Mouse (Mus musculus) hindbrain, embryonic 15.5 days (tissue): ENCODE measurements around the gene Tsacc. TPM values are rescaled to one million over a fixed set of nuclear protein-coding genes. Genes with fewer than 3 reads are reported as not detected.
"Not testable (repeated sequence)": the region's sequence is repeated elsewhere in the genome, so short reads cannot be mapped to it uniquely, and the experiment has no call there.

ENCODE experiments used
- ATAC-seq: fragments of 200-750 bp; cut with Nextera tagmentation; 2 replicates; pipeline ENCODE4 v1.8.0; 2017; ENCODE audit warnings: low read depth, moderate number of reproducible peaks, moderate TSS enrichment; ENCODE audit not compliant: low FRiP score
- H3K27ac ChIP-seq: fragments of 300-500 bp; sonication (generic); replicated peaks from 2 replicates; pipeline ENCODE4 v1.5.1; 2015; ENCODE audit warnings: mild to moderate bottlenecking, inconsistent platforms
- H3K27me3 ChIP-seq: fragments of 300-500 bp; sonication (generic); 2 replicates; pipeline ENCODE4 v1.6.1; 2015; ENCODE audit warnings: control low read depth, inconsistent platforms
- H3K36me3 ChIP-seq: fragments of 300-500 bp; sonication (generic); 2 replicates; pipeline ENCODE4 v1.6.1; 2015; ENCODE audit warnings: control low read depth, inconsistent platforms
- H3K4me1 ChIP-seq: fragments of 300-500 bp; sonication (generic); replicated peaks from 2 replicates; pipeline ENCODE4 v1.6.1; 2015; ENCODE audit warnings: control low read depth, inconsistent platforms
- H3K4me2 ChIP-seq: fragments of 300-500 bp; sonication (generic); 2 replicates; pipeline ENCODE4 v1.6.1; 2015; ENCODE audit warnings: moderate library complexity, mild to moderate bottlenecking, inconsistent platforms
- H3K4me3 ChIP-seq: fragments of 300-500 bp; sonication (generic); 2 replicates; pipeline ENCODE4 v1.5.1; 2015; ENCODE audit warnings: mild to moderate bottlenecking, inconsistent platforms
- H3K9ac ChIP-seq: fragments of 300-500 bp; sonication (generic); 2 replicates; pipeline ENCODE4 v1.6.1; 2015; ENCODE audit warnings: inconsistent platforms
- H3K9me3 ChIP-seq: fragments of 300-500 bp; sonication (generic); 2 replicates; pipeline ENCODE4 v1.6.1; 2016; ENCODE audit warnings: control low read depth, inconsistent platforms
- WGBS: fragments of 180-500 bp; shearing (Covaris S2); methylation state at CpG from one replicate; pipeline ENCODE4 v1.1.7; 2015; 5-methylcytosine and 5-hydroxymethylcytosine counted together
- polyA plus RNA-seq: library from polyadenylated mRNA; unstranded; fragments of >200 nt; fragmentation: Nextera tagmentation; extraction: Ambion mirVana; gene quantifications from 2 replicates; pipeline ENCODE4 v1.2.1, GENCODE M21; 2015

Tsacc gene
- polyA plus RNA-seq, 1 experiment from 2014 or later: 12.2 TPM

- Histone ChIP-seq H3K27me3 (no peaks in the 10 kb centered on the region), H3K9me3 (no peaks in the 10 kb centered on the region), H3K9ac (peak within 1 kb of the TSS; percentile 49), H3K4me1 (peaks cover 15% of the 10 kb centered on the region), H3K36me3 (peaks cover 42% of the 10 kb centered on the region), H3K27ac (no peak within 1 kb of the TSS), H3K4me2 (peak within 1 kb of the TSS; percentile 70), H3K4me3 (peak within 1 kb of the TSS; percentile 49)
- peak; percentile 87 for ATAC-seq
- 1% methylated on average over 10 of the region's 10 CpGs for WGBS
Observed at GRCm38 (mm10) chr3:88324951-88325405, 28.2 kb upstream of the Tsacc start, which contains the start of gene Glmp. Gene Glmp (plus strand): TSS chr3:88325023.

- 93% methylated on average over 1 of the region's 1 CpGs for WGBS
- H3K4me2 ChIP-seq: no peak overlapping the region
Observed at GRCm38 (mm10) chr3:88299172-88299571, 2.4 kb upstream of the Tsacc start.

GRCm38 (mm10) chr3:88297321-88297851 is 587 bp upstream of the Tsacc start:
- Histone ChIP-seq H3K4me2 (peak overlapping the region; percentile 78), H3K4me3 (peak overlapping the region; percentile 76), H3K9ac (peak overlapping the region; percentile 85), H3K4me1 (peaks cover 26% of the 10 kb centered on the region), H3K36me3 (peaks cover 32% of the 10 kb centered on the region), H3K27me3 (no peaks in the 10 kb centered on the region), H3K27ac (peak overlapping the region; percentile 94), H3K9me3 (no peaks in the 10 kb centered on the region)
- no peak for ATAC-seq
- under 1% methylated on average over 30 of the region's 30 CpGs for WGBS

More at GRCm38 (mm10) chr3:88299172-88299571, 2.4 kb upstream of the Tsacc start:
- H3K27ac ChIP-seq: no peak overlapping the region
- no peak for ATAC-seq
- peaks cover 26% of the 10 kb centered on the region for H3K4me1 ChIP-seq
- H3K9ac ChIP-seq: no peak overlapping the region
- no peak overlapping the region for H3K4me3 ChIP-seq
- no peaks in the 10 kb centered on the region for H3K9me3 ChIP-seq
- peaks cover 47% of the 10 kb centered on the region for H3K36me3 ChIP-seq
- no peaks in the 10 kb centered on the region for H3K27me3 ChIP-seq

GRCm38 (mm10) chr3:88296110-88296560 is 664 bp downstream of the Tsacc start:
- H3K4me1 ChIP-seq: peaks cover 26% of the 10 kb centered on the region
- no peaks in the 10 kb centered on the region for H3K9me3 ChIP-seq
- no peaks in the 10 kb centered on the region for H3K27me3 ChIP-seq
- peak overlapping the region; percentile 57 for H3K9ac ChIP-seq
- peak overlapping the region; percentile 76 for H3K4me3 ChIP-seq
- peak overlapping the region; percentile 74 for H3K4me2 ChIP-seq
- H3K27ac ChIP-seq: peak overlapping the region; percentile 88
- 1% methylated on average over 12 of the region's 12 CpGs for WGBS
- peak; percentile 13; the same call in 1 of the 2 replicates for ATAC-seq
- H3K36me3 ChIP-seq: peaks cover 20% of the 10 kb centered on the region

GRCm38 (mm10) chr3:88295272-88295671 is 1.5 kb downstream of the Tsacc start:
- peak overlapping the region; percentile 74 for H3K4me2 ChIP-seq
- peak overlapping the region; percentile 57; the same call in 1 of the 2 replicates for H3K9ac ChIP-seq
- H3K27ac ChIP-seq, H3K9me3 ChIP-seq, H3K27me3 ChIP-seq, ATAC-seq: not testable (repeated sequence)
- 76% methylated on average over 1 of the region's 1 CpGs for WGBS
- H3K4me3 ChIP-seq: peak overlapping the region; percentile 76; the same call in 1 of the 2 replicates
- peaks cover 26% of the 10 kb centered on the region for H3K4me1 ChIP-seq
- H3K36me3 ChIP-seq: peaks cover 11% of the 10 kb centered on the region

- Histone ChIP-seq H3K9ac (no peak overlapping the region), H3K27ac (no peak overlapping the region), H3K4me1 (peaks cover 7% of the 10 kb centered on the region), H3K4me2 (no peak overlapping the region), H3K36me3 (no peaks in the 10 kb centered on the region), H3K9me3 (no peaks in the 10 kb centered on the region), H3K4me3 (no peak overlapping the region), H3K27me3 (no peaks in the 10 kb centered on the region)
- no peak for ATAC-seq
- WGBS: 43% methylated on average over 4 of the region's 4 CpGs
Observed at GRCm38 (mm10) chr3:88291970-88292369, 4.8 kb downstream of the Tsacc start.

GRCm38 (mm10) chr3:88288133-88288713 is 8.6 kb downstream of the Tsacc start:
- H3K27me3 ChIP-seq, ATAC-seq: not testable (repeated sequence)
- WGBS: 85% methylated on average over 9 of the region's 10 CpGs

GRCm38 (mm10) chr3:88287110-88287509 is 9.7 kb downstream of the Tsacc start, which contains the start of gene Gm38392:
Gene Gm38392 (minus strand): TSS chr3:88287210.
- no peak within 1 kb of the TSS for H3K4me3 ChIP-seq
- no peak within 1 kb of the TSS for H3K9ac ChIP-seq
- ATAC-seq: no peak
- no peaks in the 10 kb centered on the region for H3K36me3 ChIP-seq
- H3K27me3 ChIP-seq: no peaks in the 10 kb centered on the region
- H3K27ac ChIP-seq: no peak within 1 kb of the TSS
- H3K4me1 ChIP-seq: no peaks in the 10 kb centered on the region
- WGBS: 100% methylated on average over 4 of the region's 4 CpGs
- H3K9me3 ChIP-seq: no peaks in the 10 kb centered on the region
- H3K4me2 ChIP-seq: no peak within 1 kb of the TSS

More at GRCm38 (mm10) chr3:88288133-88288713, 8.6 kb downstream of the Tsacc start:
- not testable (repeated sequence) for H3K4me1 ChIP-seq, H3K36me3 ChIP-seq, H3K4me3 ChIP-seq, H3K4me2 ChIP-seq, H3K27ac ChIP-seq, H3K9ac ChIP-seq, H3K9me3 ChIP-seq

- H3K9me3 ChIP-seq, H3K9ac ChIP-seq, H3K36me3 ChIP-seq, H3K4me3 ChIP-seq, H3K27me3 ChIP-seq, H3K4me1 ChIP-seq, ATAC-seq, H3K27ac ChIP-seq, H3K4me2 ChIP-seq: not testable (repeated sequence)
- 100% methylated on average over 2 of the region's 2 CpGs for WGBS
Observed at GRCm38 (mm10) chr3:88285565-88285895, 11.3 kb downstream of the Tsacc start.

GRCm38 (mm10) chr3:88284815-88285564 is 11.8 kb downstream of the Tsacc start:
- not testable (repeated sequence) for H3K4me2 ChIP-seq, H3K9me3 ChIP-seq, H3K4me3 ChIP-seq, H3K4me1 ChIP-seq, ATAC-seq, H3K27ac ChIP-seq, H3K36me3 ChIP-seq, H3K27me3 ChIP-seq, H3K9ac ChIP-seq
- 97% methylated on average over 14 of the region's 14 CpGs for WGBS

GRCm38 (mm10) chr3:88281141-88281916 is 15.5 kb downstream of the Tsacc start:
- not testable (repeated sequence) for ATAC-seq, H3K4me3 ChIP-seq, H3K9ac ChIP-seq

More at GRCm38 (mm10) chr3:88281141-88281916, 15.5 kb downstream of the Tsacc start:
- H3K27ac ChIP-seq, H3K4me1 ChIP-seq, H3K9me3 ChIP-seq, H3K4me2 ChIP-seq, H3K27me3 ChIP-seq, H3K36me3 ChIP-seq: not testable (repeated sequence)
- 62% methylated on average over 11 of the region's 11 CpGs for WGBS
